Mouse (Mus musculus) ES-Bruce4 (cell line): ENCODE measurements at regions not wholly inside any gene's neighbourhood (a gene's known extent, or its start where the extent isn't known, plus 50 kb on each side); places are given as distances from the start of the nearest gene placed in this dataset.

Source experiments
- H3K27ac ChIP-seq: 2 replicates; pipeline ENCODE4 v1.5.1; 2012; ENCODE audit warnings: low read length, inconsistent platforms; ENCODE audit not compliant: insufficient read depth
- H3K27me3 ChIP-seq: 2 replicates; pipeline ENCODE4 v1.6.1; 2012; ENCODE audit warnings: mild to moderate bottlenecking, low read length, inconsistent platforms; ENCODE audit not compliant: control insufficient read depth, poor library complexity, insufficient read depth, severe bottlenecking
- H3K36me3 ChIP-seq: 2 replicates; pipeline ENCODE4 v1.6.1; 2012; ENCODE audit warnings: inconsistent platforms, mild to moderate bottlenecking, low read length, moderate library complexity; ENCODE audit not compliant: control insufficient read depth, poor library complexity, insufficient read depth, severe bottlenecking
- H3K4me1 ChIP-seq: one replicate; pipeline ENCODE4 v1.8.1; 2011; ENCODE audit warnings: low read length; ENCODE audit not compliant: control insufficient read depth, insufficient read depth
- H3K4me3 ChIP-seq: 2 replicates; pipeline ENCODE4 v1.5.1; 2011; ENCODE audit warnings: low read depth, mild to moderate bottlenecking, low read length
- H3K9ac ChIP-seq: 2 replicates; pipeline ENCODE4 v1.6.1; 2012; ENCODE audit warnings: low read depth, mild to moderate bottlenecking, inconsistent platforms; ENCODE audit not compliant: poor library complexity, severe bottlenecking
- H3K9me3 ChIP-seq: replicated peaks from 2 replicates; pipeline ENCODE4 v1.6.1; 2012; ENCODE audit warnings: mild to moderate bottlenecking, low read length, inconsistent platforms; ENCODE audit not compliant: control insufficient read depth, poor library complexity, insufficient read depth, severe bottlenecking
- CTCF ChIP-seq: IDR thresholded peaks from one replicate; pipeline ENCODE4 v1.8.1; 2011; ENCODE audit warnings: low read depth, low read length
- EP300 ChIP-seq: IDR thresholded peaks from 2 replicates; pipeline ENCODE4 v1.6.1; 2011; ENCODE audit warnings: low read depth, low read length; ENCODE audit not compliant: insufficient read depth
- POLR2A ChIP-seq: IDR thresholded peaks from one replicate; pipeline ENCODE4 v1.8.1; 2011; ENCODE audit warnings: low read length; ENCODE audit not compliant: insufficient read depth

DNA sequence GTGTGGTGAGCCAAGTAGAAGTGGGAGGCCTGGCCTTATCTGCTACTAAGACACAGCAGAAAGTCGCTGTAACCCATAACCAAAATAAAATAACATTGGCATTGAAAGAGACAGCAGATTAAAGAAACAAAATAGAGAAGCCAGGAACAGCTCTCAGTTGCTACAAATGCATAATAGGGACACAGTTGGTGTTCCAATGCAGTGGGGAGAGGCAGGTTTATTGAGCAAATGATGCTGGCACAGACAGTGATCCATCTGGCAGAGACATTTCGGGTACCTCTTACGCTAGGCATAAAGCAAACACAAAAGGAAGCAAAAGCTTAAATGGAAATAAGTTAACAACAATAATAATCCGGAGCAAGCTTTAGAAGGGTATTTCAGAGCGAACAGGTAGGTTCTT lies 83.6 kb upstream of the Foxq1 start:
- Histone ChIP-seq H3K27ac (no peak overlapping the region), H3K9me3 (no peaks in the 10 kb centered on the region), H3K27me3 (no peaks in the 10 kb centered on the region), H3K9ac (no peak overlapping the region), H3K4me3 (no peak overlapping the region), H3K36me3 (no peaks in the 10 kb centered on the region), H3K4me1 (no peaks in the 10 kb centered on the region)
- no peak for TF ChIP-seq CTCF
- TF ChIP-seq EP300, result no peak
- no peak for TF ChIP-seq POLR2A

DNA sequence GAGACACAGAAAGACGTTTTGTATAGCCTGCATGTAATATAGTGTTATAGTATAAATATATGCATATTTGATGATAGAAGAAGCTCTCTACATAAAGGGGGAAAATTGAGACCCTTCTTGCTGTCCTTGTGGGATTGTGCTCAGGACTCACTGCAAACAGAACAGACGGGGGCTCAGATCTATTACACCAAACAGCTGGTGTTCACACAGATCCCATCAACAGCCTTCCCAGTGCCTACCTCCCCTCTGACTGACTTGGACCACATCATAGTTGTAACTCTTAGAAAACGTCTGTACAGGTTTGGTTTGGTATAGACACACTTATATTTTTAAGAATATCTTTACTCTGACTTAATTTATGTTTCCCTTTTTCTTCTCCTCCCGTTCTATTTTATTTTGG lies 83.1 kb upstream of the Foxq1 start:
- Histone ChIP-seq H3K27me3 (no peaks in the 10 kb centered on the region), H3K27ac (no peak overlapping the region), H3K9ac (no peak overlapping the region), H3K4me1 (no peaks in the 10 kb centered on the region), H3K36me3 (no peaks in the 10 kb centered on the region), H3K9me3 (no peaks in the 10 kb centered on the region), H3K4me3 (no peak overlapping the region)
- TF ChIP-seq CTCF (no peak), EP300 (no peak), POLR2A (no peak)

DNA sequence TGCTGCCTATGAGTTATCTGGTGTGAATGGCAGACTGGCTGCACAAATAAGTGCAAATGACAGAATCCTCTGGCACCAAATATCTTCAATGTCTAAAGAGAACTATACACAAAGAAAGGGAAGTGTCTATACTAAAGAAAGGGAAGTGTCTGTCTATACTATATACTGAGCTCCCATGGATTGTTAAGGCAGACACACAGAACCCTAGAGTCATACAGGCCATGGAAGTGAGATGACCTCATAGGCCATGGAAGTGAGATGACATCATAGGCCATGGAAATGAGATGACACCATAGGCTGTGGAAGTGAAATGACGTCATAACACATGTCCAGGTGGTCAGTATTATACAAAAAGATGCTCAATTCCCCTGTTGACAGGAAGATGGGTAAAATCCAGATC lies 82.7 kb upstream of the Foxq1 start:
- Histone ChIP-seq H3K27me3 (no peaks in the 10 kb centered on the region), H3K4me1 (no peaks in the 10 kb centered on the region), H3K9ac (no peak overlapping the region), H3K36me3 (no peaks in the 10 kb centered on the region), H3K27ac (no peak overlapping the region), H3K9me3 (no peaks in the 10 kb centered on the region), H3K4me3 (no peak overlapping the region)
- TF ChIP-seq EP300, result no peak
- no peak for TF ChIP-seq POLR2A
- TF ChIP-seq CTCF, result no peak

DNA sequence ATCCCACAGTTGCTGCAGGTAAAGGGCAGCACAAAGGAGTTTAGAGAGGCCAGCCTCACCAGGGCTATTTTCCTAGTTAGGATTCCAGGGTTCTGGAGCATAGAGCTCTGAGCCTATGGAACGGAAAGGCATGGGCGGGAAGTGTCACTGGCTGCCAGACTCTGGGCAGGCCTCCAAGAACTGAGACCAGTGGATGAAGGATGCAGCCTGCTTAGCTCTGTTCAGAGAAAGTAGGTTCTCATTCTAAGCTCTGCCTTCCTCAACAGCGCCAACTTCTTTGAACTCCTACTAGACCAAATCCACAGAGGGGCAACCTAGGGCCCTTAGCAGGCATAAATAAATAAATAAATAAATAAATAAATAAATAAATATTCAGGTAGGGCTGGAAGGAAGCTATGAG lies 80.1 kb upstream of the Foxq1 start:
- no peaks in the 10 kb centered on the region for H3K27me3 ChIP-seq

DNA sequence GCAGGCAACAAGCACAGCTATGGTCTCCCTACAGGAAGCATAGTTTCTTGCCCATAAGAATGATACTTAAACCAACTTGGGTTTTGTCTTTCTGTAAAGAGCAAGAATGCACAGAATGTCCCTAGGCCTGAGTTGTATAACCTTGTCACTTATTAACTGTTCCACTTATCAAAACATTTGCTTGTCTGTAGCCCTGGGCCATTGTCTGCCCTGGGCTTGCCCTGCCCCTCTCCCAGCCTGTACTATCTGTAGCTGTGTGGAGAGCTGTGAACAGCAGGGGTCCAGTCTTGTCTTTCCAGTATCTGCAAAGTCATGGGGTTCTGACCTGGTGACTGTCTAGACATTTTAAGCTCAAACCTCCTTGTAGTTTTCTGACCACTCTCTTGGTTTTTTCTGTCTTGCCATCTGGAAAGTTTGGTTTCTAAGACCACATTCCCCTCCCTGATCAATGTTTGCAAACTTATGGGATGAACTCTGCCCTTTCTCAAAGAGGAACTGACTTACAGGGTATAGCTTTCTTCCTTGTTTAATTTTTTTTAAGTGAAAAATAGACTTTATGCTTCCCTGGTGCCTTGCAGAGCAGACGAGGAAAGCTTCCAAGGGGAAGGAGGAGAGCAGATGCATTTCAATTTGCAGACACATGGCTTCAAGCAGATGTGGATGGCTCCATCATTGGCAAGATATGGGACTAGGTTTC lies 78.6 kb upstream of the Foxq1 start:
- H3K36me3 ChIP-seq, result no peaks in the 10 kb centered on the region
- no peak overlapping the region for H3K9ac ChIP-seq
- H3K4me1 ChIP-seq, result no peaks in the 10 kb centered on the region
- H3K27ac ChIP-seq, result no peak overlapping the region
- no peaks in the 10 kb centered on the region for H3K27me3 ChIP-seq
- no peak overlapping the region for H3K4me3 ChIP-seq
- TF ChIP-seq POLR2A, result no peak
- TF ChIP-seq CTCF, result no peak
- TF ChIP-seq EP300, result no peak
- H3K9me3 ChIP-seq, result no peaks in the 10 kb centered on the region

More for the DNA sequence above, 80.1 kb upstream of the Foxq1 start:
- no peak overlapping the region for H3K4me3 ChIP-seq
- H3K4me1 ChIP-seq, result no peaks in the 10 kb centered on the region
- no peak overlapping the region for H3K9ac ChIP-seq
- TF ChIP-seq POLR2A (no peak), EP300 (no peak), CTCF (no peak)
- H3K9me3 ChIP-seq, result no peaks in the 10 kb centered on the region
- no peaks in the 10 kb centered on the region for H3K36me3 ChIP-seq
- no peak overlapping the region for H3K27ac ChIP-seq

DNA sequence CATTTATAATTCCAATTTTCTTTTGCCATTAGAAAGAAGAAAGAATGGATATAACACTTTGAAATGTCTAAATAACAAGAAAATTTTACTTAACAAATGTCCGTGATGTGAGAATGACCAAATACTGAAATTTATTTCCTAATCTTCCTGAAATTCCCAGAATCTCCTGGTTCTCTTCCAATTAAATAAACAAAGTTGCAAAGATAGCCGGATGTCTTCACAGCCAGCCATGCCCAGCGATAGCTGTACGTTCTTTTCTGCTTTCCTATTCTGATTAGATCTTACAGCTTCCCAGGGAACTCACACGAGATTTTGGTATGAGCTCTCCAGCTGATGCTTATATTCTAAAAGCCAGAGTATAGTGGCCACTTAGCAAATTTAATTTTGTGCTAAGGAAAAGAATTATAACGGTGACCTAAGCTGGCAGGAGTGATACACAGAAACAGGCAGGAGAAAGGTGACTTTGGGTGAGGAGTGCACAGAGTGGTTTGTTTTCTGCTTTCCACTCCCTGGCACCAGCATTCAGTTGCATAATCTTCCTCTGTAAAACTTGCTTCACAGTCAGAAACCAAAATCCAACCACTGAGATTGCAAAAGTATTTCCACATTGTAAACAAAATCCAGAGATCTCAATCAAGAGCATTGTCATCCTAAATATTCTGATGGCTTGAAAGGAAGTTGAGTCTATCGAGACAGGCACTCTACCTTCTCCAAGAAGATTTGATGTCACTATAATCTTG lies 74.7 kb upstream of the Foxq1 start:
- Histone ChIP-seq H3K4me1 (no peaks in the 10 kb centered on the region), H3K4me3 (no peak overlapping the region), H3K9me3 (no peaks in the 10 kb centered on the region), H3K27ac (no peak overlapping the region), H3K27me3 (no peaks in the 10 kb centered on the region), H3K9ac (no peak overlapping the region), H3K36me3 (no peaks in the 10 kb centered on the region)
- TF ChIP-seq CTCF, result no peak
- TF ChIP-seq EP300, result no peak
- no peak for TF ChIP-seq POLR2A
